Mouse (Mus musculus): ENCODE results near the gene Lclat1.

The Lclat1 gene

GRCm38 (mm10) chr17:73107158-73108157 is at the start of gene Lclat1:
Gene Lclat1, plus strand, starts transcription at chr17:73107985.
- in situ Hi-C loops (cut with MboI, MseI), result loop anchor here (5.0 kb wide), 2 partner anchors 55 to 165 kb away; no protein-coding TSS in a partner anchor

- in situ Hi-C loops (cut with MboI, MseI), result no loop called here
These were observed 49.5 kb upstream of the Lclat1 start for GRCm38 (mm10) chr17:73058319-73058718.

- in situ Hi-C loops (cut with MboI, MseI), result no loop called here
These were observed 47.4 kb upstream of the Lclat1 start for GRCm38 (mm10) chr17:73060224-73060896.

GRCm38 (mm10) chr17:73060897-73061252 is 46.9 kb upstream of the Lclat1 start:
- in situ Hi-C loops (cut with MboI, MseI), result no loop called here

- in situ Hi-C loops (cut with MboI, MseI), result no loop called here
These were observed 45.1 kb upstream of the Lclat1 start for GRCm38 (mm10) chr17:73062701-73063100.

GRCm38 (mm10) chr17:73063299-73063698 is 44.5 kb upstream of the Lclat1 start:
- in situ Hi-C loops (cut with MboI, MseI), result no loop called here

GRCm38 (mm10) chr17:73063781-73064180 is 44.0 kb upstream of the Lclat1 start:
- in situ Hi-C loops (cut with MboI, MseI), result no loop called here

- in situ Hi-C loops (cut with MboI, MseI), result no loop called here
These were observed 41.2 kb upstream of the Lclat1 start for GRCm38 (mm10) chr17:73066387-73067169.

GRCm38 (mm10) chr17:73067423-73067822 is 40.4 kb upstream of the Lclat1 start:
- in situ Hi-C loops (cut with MboI, MseI), result no loop called here

GRCm38 (mm10) chr17:73068321-73068992 is 39.3 kb upstream of the Lclat1 start:
- in situ Hi-C loops (cut with MboI, MseI), result no loop called here

GRCm38 (mm10) chr17:73070466-73070865 is 37.3 kb upstream of the Lclat1 start:
- in situ Hi-C loops (cut with MboI, MseI), result no loop called here

- in situ Hi-C loops (cut with MboI, MseI), result no loop called here
These were observed 36.0 kb upstream of the Lclat1 start for GRCm38 (mm10) chr17:73071725-73072263.

GRCm38 (mm10) chr17:73072286-73072685 is 35.5 kb upstream of the Lclat1 start:
- in situ Hi-C loops (cut with MboI, MseI), result no loop called here

- in situ Hi-C loops (cut with MboI, MseI), result no loop called here
These were observed 33.2 kb upstream of the Lclat1 start for GRCm38 (mm10) chr17:73074631-73075030.

- in situ Hi-C loops (cut with MboI, MseI), result no loop called here
These were observed 32.4 kb upstream of the Lclat1 start for GRCm38 (mm10) chr17:73075238-73075890.

- in situ Hi-C loops (cut with MboI, MseI), result no loop called here
These were observed 30.1 kb upstream of the Lclat1 start for GRCm38 (mm10) chr17:73077638-73078037.

GRCm38 (mm10) chr17:73081360-73082133 is 26.2 kb upstream of the Lclat1 start:
- in situ Hi-C loops (cut with MboI, MseI), result no loop called here

GRCm38 (mm10) chr17:73082506-73083196 is 25.1 kb upstream of the Lclat1 start:
- in situ Hi-C loops (cut with MboI, MseI), result no loop called here

Data from T-helper 2 cell (primary cell).